Comparison of ENCODE assay signal across 25 mouse cellular contexts in genomic region chr16:49768491-49769031, GRCm38 (mm10). TPM values are rescaled to one million over a fixed set of nuclear protein-coding genes. Genes with fewer than 3 reads are reported as not detected.
A peak's percentile ranks its signal among the peaks of the same experiment; 100 is the strongest.
DNase-seq lines count a peak whose midpoint lies in the region; ATAC-seq and TF ChIP-seq lines count a peak whose summit lies in the region.
"Had no signal": no experiment of that assay in that cellular context is flagged by ENCODE, and none has a peak within 500 bp of the region (broad histone marks: within the 10 kb centered on the region; RNA-seq: fewer than 3 reads in every experiment).

No protein-coding gene starts in this region.

- no peak for ATAC-seq in liver, embryonic 13.5 days (ENCODE audit: low read depth)
- no peak for ATAC-seq in G1E (ENCODE audit: extremely low read depth, insufficient number of reproducible peaks, low FRiP score, poor library complexity, severe bottlenecking)
- no peak for ATAC-seq in liver, embryonic 15.5 days (ENCODE audit: insufficient read depth)
- ATAC-seq: forebrain, postnatal 0 days; inflammation-experienced regulatory T-cells, adult 6 months had no signal

- no peaks in the 10 kb centered on the region for H3K27me3 ChIP-seq in liver, embryonic 13.5 days
- H3K27me3 ChIP-seq in G1E (ENCODE audit: insufficient read depth, low read length): no peaks in the 10 kb centered on the region
- no peaks in the 10 kb centered on the region for H3K27me3 ChIP-seq in liver, embryonic 15.5 days
- H3K27me3 ChIP-seq: embryonic facial prominence, embryonic 12.5 days; heart, embryonic 15.5 days; hindbrain, embryonic 13.5 days; lung, embryonic 15.5 days; megakaryocyte, embryonic 14.5 days; neural tube, embryonic 13.5 days had no signal

- H3K4me2 ChIP-seq in liver, embryonic 13.5 days: no peak overlapping the region
- no peak overlapping the region for H3K4me2 ChIP-seq in liver, embryonic 15.5 days
- H3K4me2 ChIP-seq: embryonic facial prominence, embryonic 12.5 days; heart, embryonic 15.5 days; hindbrain, embryonic 13.5 days; lung, embryonic 15.5 days; neural tube, embryonic 13.5 days had no signal

- H3K4me3 ChIP-seq in liver, embryonic 13.5 days (replicated peaks): no peak overlapping the region
- 0 out of 2 replicates have a peak overlapping the region, but pooled peaks have one; percentile 20 for H3K4me3 ChIP-seq in G1E (ENCODE audit: low read depth, low read length)
- no peak overlapping the region for H3K4me3 ChIP-seq in liver, embryonic 15.5 days (replicated peaks)
- H3K4me3 ChIP-seq: embryonic facial prominence, embryonic 12.5 days; heart, embryonic 15.5 days; hindbrain, embryonic 13.5 days; left cerebral cortex, adult 2 months; lung, embryonic 15.5 days; megakaryocyte, embryonic 14.5 days; neural tube, embryonic 13.5 days had no signal

- no peaks in the 10 kb centered on the region for H3K36me3 ChIP-seq in liver, embryonic 13.5 days
- peaks cover 24% of the 10 kb centered on the region for H3K36me3 ChIP-seq in G1E (replicated peaks)
- H3K36me3 ChIP-seq in liver, embryonic 15.5 days (replicated peaks): no peaks in the 10 kb centered on the region
- H3K36me3 ChIP-seq: embryonic facial prominence, embryonic 12.5 days; heart, embryonic 15.5 days; hindbrain, embryonic 13.5 days had no signal

- peak overlapping the region; percentile 99 for H3K27ac ChIP-seq in liver, embryonic 13.5 days
- peak overlapping the region; percentile 96 for H3K27ac ChIP-seq in liver, embryonic 15.5 days (replicated peaks)
- H3K27ac ChIP-seq: embryonic facial prominence, embryonic 12.5 days; heart, embryonic 15.5 days; hindbrain, embryonic 13.5 days; left cerebral cortex, adult 2 months; lung, embryonic 15.5 days; neural tube, embryonic 13.5 days had no signal

- WGBS in liver, embryonic 13.5 days (ENCODE audit: insufficient replicate concordance): 89% methylated on average over 4 of the region's 4 CpGs
- 87% methylated on average over 4 of the region's 4 CpGs for WGBS in liver, embryonic 15.5 days (ENCODE audit: insufficient replicate concordance)

- peaks cover 76% of the 10 kb centered on the region for H3K4me1 ChIP-seq in liver, embryonic 13.5 days (replicated peaks)
- H3K4me1 ChIP-seq in G1E (ENCODE audit: insufficient read depth, low read depth, low read length): peaks cover 69% of the 10 kb centered on the region
- peaks cover 70% of the 10 kb centered on the region for H3K4me1 ChIP-seq in liver, embryonic 15.5 days (replicated peaks)
- H3K4me1 ChIP-seq: embryonic facial prominence, embryonic 12.5 days; hindbrain, embryonic 13.5 days; lung, embryonic 15.5 days; neural tube, embryonic 13.5 days had no signal

- no peak for TF ChIP-seq CTCF in G1E (IDR thresholded peaks at IDR 0.05; ENCODE audit: low read depth, low read length)

- no peaks in the 10 kb centered on the region for H3K9me3 ChIP-seq in liver, embryonic 13.5 days (replicated peaks)
- H3K9me3 ChIP-seq in G1E (replicated peaks): no peaks in the 10 kb centered on the region
- no peaks in the 10 kb centered on the region for H3K9me3 ChIP-seq in liver, embryonic 15.5 days (replicated peaks)
- H3K9me3 ChIP-seq: embryonic facial prominence, embryonic 12.5 days; heart, embryonic 15.5 days; hindbrain, embryonic 13.5 days; lung, embryonic 15.5 days; megakaryocyte, embryonic 14.5 days; neural tube, embryonic 13.5 days had no signal

- no peak for DNase-seq in liver, embryonic 13.5 days
- DNase-seq in liver (no peak), G1E (ENCODE audit: low spot score) (no peak)
- DNase-seq in CD4-positive helper T cell, adult 2 months (ENCODE audit: low read depth, low spot score): peak; percentile 43
- no peak for DNase-seq in adrenal gland, adult 8-10 months
- no peak for DNase-seq in embryo, embryonic 10.5 days (ENCODE audit: low spot score)
- DNase-seq: cerebellum, adult 11-12 months; cerebellum, postnatal 10 days; forebrain, postnatal 0 days; gastrocnemius, postnatal 36 days; heart, postnatal 36 days; kidney, adult 18-20 months; layer of hippocampus, adult 9-11 months; lung, postnatal 36 days; midbrain, embryonic 14.5 days; retina, postnatal 1 day had no signal

- H3K9ac ChIP-seq in liver, embryonic 13.5 days: 0 out of 2 replicates have a peak overlapping the region, but pooled peaks have one; percentile 4
- no peak overlapping the region for H3K9ac ChIP-seq in liver, embryonic 15.5 days
- H3K9ac ChIP-seq: embryonic facial prominence, embryonic 12.5 days; forebrain, postnatal 0 days; heart, embryonic 15.5 days; hindbrain, embryonic 13.5 days; lung, embryonic 15.5 days; neural tube, embryonic 13.5 days had no signal

RNA-seq across cellular contexts. Expression of gene Cd47, which starts 31.8 kb away (rescaled TPM):
- 301 and 344 TPM in 2 replicates for polyA plus RNA-seq in liver, embryonic 13.5 days (2015; fragmentation: Nextera tagmentation; extraction: Ambion mirVana)
- 418 and 451 TPM in 2 replicates for total RNA-seq in G1E (2014; fragmentation: Nextera tagmentation)
- total RNA-seq in G1E (2017): 149 and 155 TPM in 2 replicates
- 88.8 and 95.1 TPM in 2 replicates for polyA plus RNA-seq in G1E (2012)
- polyA plus RNA-seq in liver, embryonic 15.5 days (2015; fragmentation: Nextera tagmentation; extraction: Ambion mirVana): 266 and 301 TPM in 2 replicates
- 100 to 1,000 TPM; 124 to 201 (median 165) TPM for total RNA-seq in adrenal gland, adult 8-10 months (2022)
